Mouse (Mus musculus): ENCODE measurements at regions not wholly inside any gene's neighbourhood (a gene's known extent, or its start where the extent isn't known, plus 50 kb on each side); places are given as distances from the start of the nearest gene placed in this dataset.

DNA sequence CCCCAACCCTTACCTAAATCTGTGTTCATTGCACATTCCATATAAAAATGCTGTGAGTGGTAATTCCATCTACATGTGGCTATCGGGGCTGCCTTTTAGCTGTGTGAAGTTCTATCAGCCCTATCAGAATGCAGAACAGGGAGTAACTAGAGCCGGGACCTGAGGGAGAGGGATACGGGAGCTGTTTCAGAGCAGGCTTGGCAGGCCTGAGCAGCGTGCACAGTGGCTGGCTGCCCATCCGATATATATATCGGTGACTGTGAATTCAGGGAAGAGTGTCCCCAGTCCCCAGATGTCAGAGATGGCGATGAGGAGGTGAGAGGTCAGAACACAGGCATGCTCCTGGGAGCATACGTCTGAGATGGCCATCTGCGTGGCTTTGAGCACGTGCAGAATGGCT, 79.0 kb downstream of the Arl4c start:
- DNase-seq (ENCODE audit: low spot score in 2 of 2): no peak

DNA sequence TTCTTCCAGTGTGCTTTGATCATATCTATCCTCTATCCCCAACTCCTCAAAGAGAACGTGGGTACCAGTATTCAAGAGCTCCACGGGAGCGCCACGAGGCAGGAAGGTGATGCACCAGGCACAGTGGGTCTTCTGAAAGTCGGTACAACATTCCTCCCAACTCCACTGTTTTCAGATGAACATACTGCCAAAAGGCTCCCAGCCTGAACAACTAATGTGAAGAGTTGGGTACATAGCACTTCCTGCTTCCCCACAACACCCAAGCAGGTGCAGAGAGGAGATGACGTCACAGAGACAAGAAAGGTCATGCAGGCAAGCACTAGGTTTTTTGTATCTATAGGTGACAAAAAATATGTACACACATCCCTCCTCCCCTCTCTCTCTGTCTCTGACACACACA, 79.7 kb downstream of the Arl4c start:
- no peak for DNase-seq (ENCODE audit: low spot score in 2 of 2)

DNA sequence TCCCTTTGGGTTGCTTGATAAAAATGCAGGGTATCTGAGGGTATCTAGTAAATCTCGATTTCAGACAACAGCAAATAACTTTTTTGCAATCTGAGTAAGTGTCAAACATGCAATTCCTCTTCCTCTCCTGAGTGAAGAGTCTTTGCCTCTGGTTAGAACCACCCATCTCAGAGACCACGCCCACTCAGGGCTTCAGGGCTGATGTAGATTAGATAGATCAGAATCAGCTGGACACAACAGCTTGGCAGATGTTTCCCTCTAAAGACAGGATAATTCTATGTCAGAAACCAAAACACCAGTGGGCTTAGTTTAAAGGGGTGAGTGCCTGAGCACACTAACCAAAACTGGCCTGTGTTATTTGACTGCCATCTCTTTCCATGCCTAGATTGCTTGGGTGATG, 80.8 kb downstream of the Arl4c start:
- no peak for DNase-seq (ENCODE audit: low spot score in 2 of 2)

DNA sequence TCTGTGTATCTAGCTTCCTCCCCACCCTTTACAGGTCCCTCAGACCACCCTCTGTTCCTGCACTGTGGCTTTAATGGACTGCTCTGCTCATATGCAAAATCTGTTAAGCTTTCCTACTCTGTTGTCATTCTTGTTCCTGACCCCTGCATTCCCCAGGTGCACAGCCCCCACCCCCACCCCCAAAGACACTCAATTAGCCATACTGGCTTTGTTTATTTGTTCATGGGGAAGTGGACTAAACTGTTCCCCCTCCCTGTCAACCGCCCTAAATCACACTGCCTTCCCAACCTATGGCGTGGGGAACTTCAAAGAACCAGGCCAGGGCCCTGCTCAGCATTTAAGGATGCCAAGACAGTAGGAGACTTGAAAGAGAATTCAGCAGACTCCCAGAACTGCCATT, 89.0 kb downstream of the Arl4c start:
- no peak for DNase-seq (ENCODE audit: low spot score in 2 of 2)

DNA sequence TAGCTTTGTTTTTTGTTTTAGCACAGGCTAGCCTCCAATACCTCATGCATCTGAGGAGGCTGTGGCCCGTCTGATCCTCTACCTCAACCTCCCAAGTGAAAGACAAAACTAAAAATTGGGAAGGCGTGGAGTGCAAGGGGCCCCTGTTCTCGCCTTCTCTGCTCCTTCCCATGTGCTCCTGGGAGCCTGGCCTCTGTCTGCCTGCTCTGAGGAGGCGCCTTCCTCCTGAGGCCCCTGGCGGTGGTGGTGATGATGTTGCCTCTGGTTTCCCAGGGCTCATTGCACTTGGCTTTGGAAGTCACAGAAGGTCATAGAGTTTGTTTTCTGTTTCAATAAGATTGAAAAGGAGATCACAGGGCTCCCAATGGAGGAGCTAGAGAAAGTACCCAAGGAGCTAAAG, 90.8 kb downstream of the Arl4c start:
- no peak for DNase-seq (ENCODE audit: low spot score in 2 of 2)

DNA sequence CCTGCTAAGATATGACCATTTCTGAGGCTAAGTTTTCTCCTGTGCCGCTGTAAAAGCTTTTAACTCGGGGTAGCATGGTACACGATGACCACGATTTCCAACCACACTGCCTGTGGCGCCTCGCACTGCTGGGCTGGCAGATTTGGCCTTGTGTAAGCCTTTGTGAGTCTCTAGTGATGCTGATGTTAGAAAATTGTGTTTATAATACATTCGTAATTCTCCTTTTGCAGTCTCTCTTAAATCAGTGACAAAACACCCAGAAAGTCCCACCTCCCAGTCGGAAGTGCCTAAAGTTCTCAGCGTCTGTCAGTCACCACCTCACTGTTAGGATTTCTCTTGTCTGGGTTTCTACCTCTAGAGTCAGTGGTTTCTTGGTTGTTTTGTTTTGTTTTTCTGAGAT, 91.2 kb downstream of the Arl4c start:
- DNase-seq (ENCODE audit: low spot score in 2 of 2): no peak

DNA sequence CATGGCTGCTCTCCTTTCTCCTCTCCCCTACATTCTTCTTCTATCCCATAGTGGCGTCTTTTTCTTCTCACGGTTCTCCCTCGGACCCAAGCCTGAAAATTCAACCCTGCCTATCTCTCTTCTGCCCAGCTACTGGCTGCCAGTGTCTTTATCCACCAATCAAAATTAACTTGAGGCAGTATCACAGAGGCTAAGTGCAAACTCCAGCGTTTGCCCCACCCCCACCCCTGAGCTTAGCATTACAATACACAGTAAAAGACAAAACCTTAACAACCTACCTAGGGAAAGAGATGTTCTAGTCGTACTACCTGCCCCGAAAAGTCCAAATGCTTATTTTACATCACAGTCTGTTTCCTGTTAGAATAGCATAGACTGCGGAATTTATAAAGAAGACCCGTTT, 93.2 kb downstream of the Arl4c start:
- no peak for DNase-seq (ENCODE audit: low spot score in 2 of 2)

DNA sequence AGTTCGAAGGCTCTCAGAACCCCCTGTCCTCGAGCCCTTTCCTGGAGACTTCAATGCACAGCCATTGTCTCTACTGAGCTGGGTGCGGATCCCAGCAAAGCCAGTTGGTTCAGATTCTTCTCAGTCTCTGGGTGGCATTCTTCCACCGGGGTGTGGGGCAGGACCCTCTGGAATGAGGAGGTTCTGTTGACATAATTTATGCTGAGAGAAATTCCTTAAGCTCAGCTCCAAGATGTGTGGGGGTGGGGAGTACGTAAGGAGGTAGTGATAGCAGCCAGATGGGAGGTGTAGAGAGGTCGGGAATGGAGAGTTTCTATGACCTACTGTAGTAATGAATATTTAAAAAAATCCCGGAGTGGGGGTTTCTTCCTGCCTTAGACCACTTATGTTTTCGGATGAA, 93.8 kb downstream of the Arl4c start:
- no peak for DNase-seq (ENCODE audit: low spot score in 2 of 2)

DNA sequence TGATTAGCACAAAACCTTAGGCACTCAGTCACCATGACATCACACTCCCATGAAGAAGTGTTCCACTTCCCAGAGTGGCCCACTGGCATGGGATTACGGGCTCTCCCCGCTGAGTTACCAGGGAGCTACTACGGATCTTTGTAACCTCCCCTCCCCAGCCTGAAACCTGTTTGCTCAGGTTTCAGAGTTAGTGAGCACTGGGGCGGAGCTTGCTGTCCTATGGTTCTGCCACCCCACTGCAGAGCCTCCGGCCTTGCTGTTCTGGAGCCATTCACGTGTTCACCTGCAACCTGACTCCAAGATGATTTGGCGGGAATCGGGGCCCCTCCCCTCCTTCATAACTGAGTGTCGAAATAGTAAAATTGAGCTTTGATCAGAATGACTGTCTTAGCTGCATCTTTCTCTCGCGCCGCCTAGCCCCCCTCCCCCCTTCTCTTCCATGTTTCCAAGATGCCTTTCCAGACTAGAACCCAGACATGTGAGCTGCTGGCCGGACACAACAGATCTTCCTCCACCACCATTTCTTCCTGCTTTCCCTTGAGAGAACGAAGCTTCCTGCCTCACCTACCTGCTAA, 95.8 kb upstream of the Glrp1 start:
- DNase-seq (ENCODE audit: low spot score in 2 of 2): no peak

DNA sequence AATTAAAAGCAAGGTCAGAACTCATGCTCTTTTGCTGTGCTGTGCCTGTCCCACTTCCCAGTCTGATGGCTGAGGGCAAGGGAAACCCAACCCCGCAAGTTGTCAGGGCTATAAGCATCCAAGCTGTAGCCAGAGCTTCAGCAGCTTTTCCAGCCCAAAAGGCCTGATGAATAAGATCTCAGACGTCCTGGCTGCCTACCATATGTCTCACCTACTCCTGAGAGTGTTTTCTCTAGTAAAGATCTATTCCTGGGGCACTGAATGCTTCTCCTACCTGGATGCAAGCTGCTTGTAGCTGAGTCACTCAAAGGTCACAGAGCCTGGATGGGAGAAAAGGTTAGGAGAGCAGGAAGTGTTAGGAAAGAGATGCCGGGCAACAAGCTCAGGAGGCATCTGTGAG, 92.4 kb upstream of the Glrp1 start:
- no peak for DNase-seq (ENCODE audit: low spot score in 2 of 2)

DNA sequence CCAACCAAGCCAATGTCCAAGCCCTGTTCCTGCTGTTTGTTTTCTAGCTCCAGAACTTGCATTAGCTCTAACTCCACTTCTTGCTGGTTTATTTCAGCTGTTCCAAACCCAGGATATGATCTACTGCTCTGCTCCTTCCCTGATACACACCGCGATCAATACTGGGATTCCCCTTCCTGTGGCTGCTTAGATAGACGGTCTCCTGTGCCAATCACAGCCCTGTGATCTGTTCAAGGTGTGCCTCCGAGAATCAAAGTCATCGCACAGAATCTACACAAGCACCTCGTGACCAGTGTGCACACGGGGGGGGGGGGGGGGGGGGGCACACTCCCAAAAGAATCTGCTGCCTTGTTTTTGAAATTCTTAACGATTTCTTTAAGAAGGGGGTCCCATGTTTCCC, 91.9 kb upstream of the Glrp1 start:
- DNase-seq (ENCODE audit: low spot score in 2 of 2): no peak

DNA sequence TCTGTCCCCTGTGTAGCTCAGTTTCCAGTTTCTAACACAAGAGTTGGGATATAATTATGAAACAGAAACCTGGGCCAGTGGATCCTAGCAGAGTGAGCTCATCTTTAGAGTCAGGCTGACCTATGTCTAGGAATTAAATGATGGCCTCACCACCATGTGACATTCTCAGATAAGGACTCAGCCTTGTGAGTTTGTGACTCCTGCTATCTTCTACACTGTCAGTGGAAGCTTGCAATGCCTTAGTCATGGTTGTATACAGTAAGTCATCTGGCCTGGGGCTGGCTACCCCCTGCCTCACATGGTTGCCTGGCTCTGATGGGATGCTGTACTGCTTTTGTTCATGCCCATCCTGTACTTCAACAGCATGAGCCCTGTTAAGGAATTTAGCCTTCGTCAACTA, 90.3 kb upstream of the Glrp1 start:
- no peak for DNase-seq (ENCODE audit: low spot score in 2 of 2)

DNA sequence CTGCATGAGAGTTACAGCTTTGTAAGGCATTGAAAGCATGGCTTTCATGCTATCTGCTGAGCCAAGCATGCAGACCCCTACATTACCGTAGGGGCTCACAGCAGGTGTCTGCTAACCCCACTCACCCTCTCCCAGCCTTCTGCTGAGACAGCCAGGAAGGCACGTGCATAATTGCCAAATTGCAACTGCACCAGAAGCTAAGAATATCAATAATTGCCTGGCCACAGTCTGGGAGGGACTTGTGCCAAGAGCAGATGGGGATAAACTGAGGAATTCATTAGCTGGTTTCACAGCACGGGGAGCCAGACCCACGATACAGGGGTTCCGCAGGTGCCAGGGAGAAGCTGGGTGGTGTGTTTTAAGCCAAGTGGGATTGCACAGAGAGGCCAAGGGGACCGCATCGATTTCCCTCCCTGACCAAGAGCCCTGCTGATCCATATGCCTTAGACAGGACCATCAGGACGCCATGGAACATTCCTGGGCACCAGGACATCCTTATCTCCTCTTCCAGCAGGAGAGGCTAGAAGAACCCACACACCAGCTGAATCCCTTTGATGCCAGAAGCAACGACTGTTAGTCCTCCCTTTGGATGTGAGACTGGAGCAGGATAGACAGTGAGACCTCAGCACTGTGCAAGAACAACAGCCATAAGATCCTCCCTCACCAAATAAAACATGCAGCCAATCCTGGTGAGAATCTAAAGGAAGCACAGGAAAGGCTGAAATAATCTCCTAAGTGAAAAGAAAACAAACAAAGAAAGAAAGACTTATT, 84.8 kb upstream of the Glrp1 start:
- DNase-seq (ENCODE audit: low spot score in 2 of 2): no peak

DNA sequence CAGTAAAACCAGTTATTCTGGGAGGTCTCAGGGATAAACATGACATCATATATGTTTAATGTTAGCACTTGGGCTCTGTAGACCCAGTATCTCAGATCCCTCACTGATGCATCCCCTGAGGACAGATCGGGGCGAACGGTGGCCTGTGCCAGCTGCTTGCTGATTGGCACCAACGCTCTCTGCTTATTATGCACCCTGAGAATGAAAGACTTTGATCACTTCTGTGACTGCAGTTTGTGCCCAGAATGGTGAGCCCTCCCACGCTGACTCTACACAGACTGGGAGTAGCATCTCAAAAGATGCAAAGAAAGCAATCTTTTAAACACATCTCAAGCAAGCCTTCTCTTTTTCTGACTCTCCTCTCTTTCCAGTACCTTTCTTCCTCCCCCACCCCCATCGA, 82.2 kb upstream of the Glrp1 start:
- no peak for DNase-seq (ENCODE audit: low spot score in 2 of 2)

DNA sequence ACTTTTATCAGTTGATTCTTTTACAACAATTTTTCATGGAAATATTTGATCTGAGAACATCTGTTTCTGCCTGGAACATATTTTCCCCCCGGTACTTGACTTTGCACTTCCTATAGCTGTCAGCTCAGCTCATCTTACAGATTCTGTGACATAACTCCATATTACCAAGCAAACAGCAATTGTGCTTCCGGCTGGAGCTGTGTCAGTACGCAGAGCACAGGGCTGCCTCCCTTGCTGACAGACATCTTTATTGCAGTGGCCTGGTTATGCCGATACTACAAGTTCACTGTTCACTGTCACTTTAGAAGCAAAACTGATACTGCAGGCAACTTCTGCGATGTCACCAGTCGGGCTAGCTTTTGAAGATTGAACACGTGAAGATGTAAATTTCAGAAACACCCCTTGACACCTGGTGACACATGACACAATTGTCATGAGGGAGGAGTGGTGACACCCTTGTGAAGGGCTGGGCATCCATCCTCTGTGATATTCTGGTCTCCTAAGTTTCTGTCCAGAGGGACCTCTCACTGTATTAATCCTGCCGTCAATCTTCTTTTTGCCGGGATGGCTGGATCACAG, 81.0 kb upstream of the Glrp1 start:
- no peak for DNase-seq (ENCODE audit: low spot score in 2 of 2)

DNA sequence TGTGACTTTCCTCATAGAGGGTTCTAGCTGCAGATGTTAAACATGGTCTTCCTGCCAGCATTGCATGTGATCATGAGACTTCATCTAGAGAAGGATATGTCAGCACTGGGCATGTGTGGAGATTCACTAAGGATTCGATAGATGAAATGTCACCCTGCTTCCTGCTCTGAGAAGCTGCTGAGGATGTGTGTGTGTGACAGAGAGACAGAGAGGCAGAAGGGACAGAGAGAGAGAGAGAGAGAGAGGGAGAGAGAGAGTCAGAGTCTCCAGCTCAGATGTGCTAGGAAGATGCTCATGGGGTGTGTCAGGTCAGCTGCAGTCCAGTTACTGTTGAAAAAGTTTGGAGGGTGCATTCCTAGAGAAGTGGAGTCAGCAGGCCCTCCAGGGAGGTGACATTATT, 78.9 kb upstream of the Glrp1 start:
- DNase-seq (ENCODE audit: low spot score in 2 of 2): no peak

DNA sequence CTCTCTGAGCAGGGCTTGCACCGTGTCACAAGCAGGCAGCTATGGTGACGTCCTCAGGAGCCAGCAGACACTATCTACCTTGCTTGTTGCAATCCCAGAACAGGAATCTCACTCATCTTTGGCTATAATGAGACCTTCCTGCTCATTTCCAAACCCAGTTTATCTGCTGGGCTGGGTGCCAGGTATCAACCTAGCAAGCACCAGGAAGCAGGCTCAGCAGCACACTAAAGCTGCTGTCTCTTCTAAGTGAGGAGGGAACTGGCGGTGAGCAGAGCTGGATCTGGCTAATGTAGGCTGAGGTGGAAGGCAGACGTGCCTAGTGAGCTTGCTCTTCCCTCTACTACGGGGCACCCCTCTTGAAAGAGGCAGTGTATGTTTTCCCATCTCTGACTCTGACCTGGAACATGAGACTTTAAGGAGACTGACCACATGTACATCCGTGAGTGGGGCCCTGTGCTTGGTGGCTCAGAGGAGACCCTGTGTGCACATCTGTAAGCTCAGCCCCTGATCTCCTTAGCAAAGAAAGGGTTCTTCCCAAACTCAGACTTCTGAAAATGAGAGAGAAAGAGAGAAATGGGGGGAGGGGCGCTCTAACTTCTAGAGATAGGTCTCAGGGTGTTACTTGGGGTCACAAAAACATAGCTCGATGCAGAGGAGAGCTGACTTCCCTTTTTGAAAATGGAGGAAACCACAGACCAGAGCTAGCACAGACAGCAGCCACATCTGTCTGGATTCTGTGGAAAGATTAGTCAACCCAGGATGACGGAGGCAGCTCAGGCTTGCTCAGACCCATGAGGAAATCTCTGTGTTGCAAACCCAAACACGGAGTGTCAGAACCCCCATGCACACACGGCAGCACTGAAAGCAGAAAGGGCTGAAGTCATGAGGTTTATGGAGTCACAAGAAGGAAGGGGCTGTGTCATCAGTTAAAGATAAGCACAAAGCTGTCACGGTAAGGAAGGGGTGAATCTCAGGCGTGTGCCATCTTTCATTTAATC, 77.3 kb upstream of the Glrp1 start:
- DNase-seq (ENCODE audit: low spot score in 2 of 2): no peak

DNA sequence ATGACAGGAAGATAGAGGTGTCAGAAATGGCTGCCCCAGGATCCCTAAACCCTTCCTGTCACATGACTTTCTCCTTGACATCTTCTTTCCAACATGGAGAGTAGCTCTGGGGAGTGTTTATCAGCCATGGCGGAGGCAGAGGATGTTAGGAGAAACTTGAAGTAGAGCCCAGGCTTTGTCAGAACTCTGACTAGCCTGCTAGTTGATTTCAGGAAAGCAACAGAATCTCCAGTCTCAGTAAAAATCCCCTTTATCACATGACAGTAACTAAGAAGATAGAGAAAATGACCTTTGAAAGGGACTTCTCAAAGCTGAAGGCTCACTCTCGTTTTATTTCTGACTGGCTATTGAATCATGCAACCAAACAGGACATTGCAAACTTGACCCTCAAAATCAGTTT, 76.3 kb upstream of the Glrp1 start:
- DNase-seq (ENCODE audit: low spot score in 2 of 2): no peak

DNA sequence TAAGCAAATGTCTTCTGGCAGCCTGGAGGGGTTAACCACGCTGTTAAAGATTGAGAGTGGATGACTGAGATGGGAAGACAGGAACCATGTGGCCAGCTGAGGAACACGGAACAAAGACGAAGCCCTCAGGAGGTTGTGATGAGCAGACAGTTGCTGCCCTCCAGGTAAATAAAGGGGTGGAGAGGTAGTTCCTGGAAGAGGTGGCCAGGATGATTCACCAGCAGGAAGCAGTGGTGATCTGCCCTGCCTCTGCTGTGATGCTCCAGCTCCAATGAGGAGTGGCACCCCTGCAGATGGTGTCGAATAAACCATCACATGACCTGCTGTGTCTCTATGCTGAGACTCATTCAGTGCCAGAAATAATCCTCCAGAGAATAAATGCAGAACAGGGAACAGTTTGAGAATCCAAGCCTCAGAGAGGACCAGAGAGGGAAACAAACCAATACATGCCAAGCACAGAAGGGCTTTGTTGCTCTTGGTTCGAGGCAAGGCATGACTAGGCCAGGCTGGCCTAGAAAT, 74.7 kb upstream of the Glrp1 start:
- no peak for DNase-seq (ENCODE audit: low spot score in 2 of 2)

DNA sequence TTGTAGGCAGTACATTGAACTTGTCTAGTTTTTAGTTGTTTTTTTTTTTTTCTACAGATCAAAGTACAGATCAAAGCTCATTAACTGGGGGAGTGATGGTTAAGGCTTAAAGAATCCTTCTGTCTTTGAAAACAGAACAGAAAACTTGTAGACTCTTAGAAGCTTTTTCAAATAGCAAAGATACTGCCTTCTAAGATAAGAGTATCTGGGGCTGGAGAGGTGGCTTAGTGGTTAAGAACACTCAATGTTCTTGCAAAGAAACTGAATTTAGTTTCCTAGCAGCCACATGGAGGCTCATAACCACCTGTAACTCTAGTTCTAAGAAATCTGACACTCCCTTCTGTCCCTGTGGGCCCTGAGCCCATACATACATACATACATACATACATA, 68.4 kb upstream of the Glrp1 start:
- DNase-seq (ENCODE audit: low spot score in 2 of 2): no peak

DNA sequence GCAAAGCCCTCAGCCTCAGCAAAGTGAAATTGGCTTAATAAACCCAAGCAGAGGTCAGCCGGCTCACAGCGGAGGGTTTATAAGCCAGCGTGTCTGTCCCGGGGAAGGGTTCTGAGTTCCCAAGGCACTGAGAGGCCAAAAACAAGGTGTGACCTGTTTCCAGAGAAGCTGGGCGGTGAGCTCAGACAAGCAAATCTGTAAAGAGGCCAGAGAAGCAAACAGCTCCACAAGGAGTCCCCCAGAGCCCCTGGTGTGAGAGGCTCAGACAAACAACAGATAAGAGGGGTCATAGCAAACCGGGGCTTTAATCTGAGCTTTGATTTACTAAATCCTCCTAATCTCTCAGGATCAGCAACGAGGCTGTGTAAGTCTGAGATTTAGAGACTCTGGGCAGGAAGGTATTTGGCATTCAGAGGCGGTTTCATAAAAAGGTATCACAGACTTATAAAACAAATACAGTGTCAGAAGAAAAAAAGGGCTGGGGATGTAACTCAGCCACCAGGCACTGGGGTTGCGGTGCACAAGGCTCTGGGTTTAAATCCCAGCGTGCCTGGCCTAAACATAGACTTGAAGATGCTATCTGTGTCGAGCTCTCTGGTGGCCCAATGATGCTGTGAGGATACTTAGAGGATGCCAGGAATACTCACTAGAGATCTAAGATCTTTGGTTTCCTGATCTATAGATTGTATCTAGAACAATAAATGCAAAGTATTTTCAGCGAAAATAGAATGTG, 67.8 kb upstream of the Glrp1 start:
- no peak for DNase-seq (ENCODE audit: low spot score in 2 of 2)

Measured in frontal cortex, postnatal 25 days (tissue).